Mouse (Mus musculus): ENCODE results near the gene Fgd6. TPM values are rescaled to one million over a fixed set of nuclear protein-coding genes. Genes with fewer than 3 reads are reported as not detected.

Gene Fgd6
- polyA plus RNA-seq, 1 experiment = 2.1 TPM

GRCm38 (mm10) chr10:94095743-94096465 lies 60.1 kb downstream of the Fgd6 start:
- DNase-seq (ENCODE audit: low read depth) = no peak

- DNase-seq (ENCODE audit: low read depth) = no peak
These were observed 61.5 kb downstream of the Fgd6 start for GRCm38 (mm10) chr10:94097081-94097845.

GRCm38 (mm10) chr10:94098100-94098499 lies 62.3 kb downstream of the Fgd6 start:
- peak; percentile 91 for DNase-seq (ENCODE audit: low read depth)

GRCm38 (mm10) chr10:94105498-94105897 lies 69.7 kb downstream of the Fgd6 start:
- DNase-seq (ENCODE audit: low read depth) = no peak

- DNase-seq (ENCODE audit: low read depth) = peak; percentile 68
These were observed 71.4 kb downstream of the Fgd6 start for GRCm38 (mm10) chr10:94107168-94107567.

- DNase-seq (ENCODE audit: low read depth) = no peak
These were observed 71.8 kb downstream of the Fgd6 start for GRCm38 (mm10) chr10:94107607-94108006.

- DNase-seq (ENCODE audit: low read depth) = no peak
These were observed 73.0 kb downstream of the Fgd6 start for GRCm38 (mm10) chr10:94108791-94109190.

GRCm38 (mm10) chr10:94110834-94111754 lies 75.3 kb downstream of the Fgd6 start:
- DNase-seq (ENCODE audit: low read depth) = no peak

GRCm38 (mm10) chr10:94112207-94112606 lies 76.4 kb downstream of the Fgd6 start:
- DNase-seq (ENCODE audit: low read depth) = no peak

- DNase-seq (ENCODE audit: low read depth) = no peak
These were observed 80.2 kb downstream of the Fgd6 start for GRCm38 (mm10) chr10:94115893-94116599.

GRCm38 (mm10) chr10:94116781-94117340 lies 81.1 kb downstream of the Fgd6 start:
- no peak for DNase-seq (ENCODE audit: low read depth)

GRCm38 (mm10) chr10:94117916-94118315 lies 82.1 kb downstream of the Fgd6 start:
- no peak for DNase-seq (ENCODE audit: low read depth)

- no peak for DNase-seq (ENCODE audit: low read depth)
These were observed 83.2 kb downstream of the Fgd6 start for GRCm38 (mm10) chr10:94118993-94119392.

GRCm38 (mm10) chr10:94120676-94121075 lies 84.9 kb downstream of the Fgd6 start:
- DNase-seq (ENCODE audit: low read depth) = no peak

GRCm38 (mm10) chr10:94122595-94122994 lies 86.8 kb downstream of the Fgd6 start:
- no peak for DNase-seq (ENCODE audit: low read depth)

GRCm38 (mm10) chr10:94123581-94123980 lies 87.8 kb downstream of the Fgd6 start:
- DNase-seq (ENCODE audit: low read depth) = no peak

- DNase-seq (ENCODE audit: low read depth) = no peak
These were observed 88.6 kb downstream of the Fgd6 start for GRCm38 (mm10) chr10:94124376-94124775.

- no peak for DNase-seq (ENCODE audit: low read depth)
These were observed 93.9 kb downstream of the Fgd6 start for GRCm38 (mm10) chr10:94129680-94130119.

GRCm38 (mm10) chr10:94133081-94133480 lies 97.3 kb downstream of the Fgd6 start:
- DNase-seq (ENCODE audit: low read depth) = no peak

- DNase-seq (ENCODE audit: low read depth) = no peak
These were observed 97.9 kb downstream of the Fgd6 start for GRCm38 (mm10) chr10:94133674-94134073.
